Comparison of ENCODE assay signal across 17 mouse cellular contexts in the genomic region with DNA sequence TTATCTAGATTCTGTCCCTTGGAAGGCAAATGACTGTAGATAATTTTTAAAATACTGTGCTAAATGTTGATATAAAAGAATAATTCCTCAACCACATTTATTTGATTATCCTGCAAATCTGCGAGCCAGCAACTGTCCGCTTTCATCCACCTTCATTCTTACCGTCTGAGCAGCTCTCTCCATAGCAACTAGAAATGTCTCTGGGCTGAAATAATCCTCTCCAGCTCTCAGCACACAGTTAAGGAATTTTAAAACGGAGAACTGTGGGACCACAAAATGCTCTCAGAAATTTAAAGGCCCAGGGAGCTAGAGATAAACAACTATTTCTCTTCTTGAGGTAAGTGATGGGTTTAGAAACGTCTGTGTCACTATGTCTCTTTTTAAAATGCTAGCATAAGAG. TPM values are rescaled to one million over a fixed set of nuclear protein-coding genes. Genes with fewer than 3 reads are reported as not detected.
DNase-seq lines count a peak whose midpoint lies in the region; ATAC-seq lines count a peak whose summit lies in the region.
"Had no signal": no experiment of that assay in that cellular context is flagged by ENCODE, and none has a peak within 500 bp of the region (broad histone marks: within the 10 kb centered on the region; RNA-seq: fewer than 3 reads in every experiment).

A gene (plus strand): TSS at position 155 of the 400 bp plus-strand sequence.

- peak; percentile 26 for DNase-seq in embryonic facial prominence, embryonic 14.5 days (ENCODE audit: low spot score)
- DNase-seq in embryonic facial prominence, embryonic 10.5 days (ENCODE audit: low spot score), result no peak
- no peak for DNase-seq in layer of hippocampus, adult 8-10 months (ENCODE audit: low spot score in 2 of 2)
- no peak for DNase-seq in layer of hippocampus, adult 11-12 months (ENCODE audit: low spot score)
- DNase-seq in layer of hippocampus, postnatal 25 days (ENCODE audit: extremely low spot score in 1 of 2, low spot score in 1 of 2), result no peak
- no peak for DNase-seq in c-Kit-positive CD71-positive TER-119-positive erythroid progenitor cells, embryonic 14.5 days (ENCODE audit: low spot score)
- DNase-seq: adrenal gland, adult 2 months; cerebellum, postnatal 25 days; heart, adult 2 months; liver, postnatal 0 days; right cerebral cortex, postnatal 4 days had no signal

- no peak within 1 kb of the TSS for H3K4me2 ChIP-seq in embryonic facial prominence, embryonic 14.5 days (ENCODE audit: low read depth, low read length)
- H3K4me2 ChIP-seq in midbrain, embryonic 16.5 days (ENCODE audit: low read length), result peak within 1 kb of the TSS; percentile 7; the same call in 1 of the 2 replicates
- H3K4me2 ChIP-seq: embryonic facial prominence, embryonic 12.5 days had no signal

- no peak for ATAC-seq in embryonic facial prominence, embryonic 14.5 days (ENCODE audit: low read depth)
- ATAC-seq in midbrain, embryonic 16.5 days, result peak; percentile 90
- no peak for ATAC-seq in CD4-positive, CD25-positive, alpha-beta regulatory T cell, adult 4 months
- ATAC-seq: intestine, embryonic 16.5 days; liver, postnatal 0 days had no signal

- H3K4me3 ChIP-seq in embryonic facial prominence, embryonic 14.5 days (ENCODE audit: low read depth, low read length), result no peak within 1 kb of the TSS
- no peak within 1 kb of the TSS for H3K4me3 ChIP-seq in embryonic facial prominence, embryonic 10.5 days
- no peak within 1 kb of the TSS for H3K4me3 ChIP-seq in midbrain, embryonic 16.5 days (ENCODE audit: low read depth, low read length)
- H3K4me3 ChIP-seq: embryonic facial prominence, embryonic 12.5 days; heart, adult 2 months had no signal

- no peaks in the 10 kb centered on the region for H3K36me3 ChIP-seq in embryonic facial prominence, embryonic 14.5 days (ENCODE audit: control insufficient read depth, insufficient read depth, low read length)
- H3K36me3 ChIP-seq in embryonic facial prominence, embryonic 10.5 days (replicated peaks), result no peaks in the 10 kb centered on the region
- no peaks in the 10 kb centered on the region for H3K36me3 ChIP-seq in midbrain, embryonic 16.5 days (ENCODE audit: control insufficient read depth, insufficient read depth, low read length)
- H3K36me3 ChIP-seq: embryonic facial prominence, embryonic 12.5 days had no signal

- no peaks in the 10 kb centered on the region for H3K9me3 ChIP-seq in embryonic facial prominence, embryonic 14.5 days (ENCODE audit: control insufficient read depth, low read length)
- H3K9me3 ChIP-seq in embryonic facial prominence, embryonic 10.5 days, result no peaks in the 10 kb centered on the region
- H3K9me3 ChIP-seq in midbrain, embryonic 16.5 days (replicated peaks; ENCODE audit: control insufficient read depth, low read length, poor library complexity, severe bottlenecking), result no peaks in the 10 kb centered on the region
- H3K9me3 ChIP-seq: embryonic facial prominence, embryonic 12.5 days had no signal

- no peaks in the 10 kb centered on the region for H3K27me3 ChIP-seq in embryonic facial prominence, embryonic 14.5 days (replicated peaks; ENCODE audit: control insufficient read depth, insufficient read depth, low read length)
- H3K27me3 ChIP-seq in embryonic facial prominence, embryonic 10.5 days (replicated peaks; ENCODE audit: low read depth, poor library complexity, severe bottlenecking), result no peaks in the 10 kb centered on the region
- H3K27me3 ChIP-seq in midbrain, embryonic 16.5 days (ENCODE audit: control insufficient read depth, insufficient read depth, low read depth, low read length), result no peaks in the 10 kb centered on the region
- H3K27me3 ChIP-seq: embryonic facial prominence, embryonic 12.5 days had no signal

- no peaks in the 10 kb centered on the region for H3K4me1 ChIP-seq in embryonic facial prominence, embryonic 14.5 days (ENCODE audit: control insufficient read depth, insufficient read depth, low read length)
- no peaks in the 10 kb centered on the region for H3K4me1 ChIP-seq in embryonic facial prominence, embryonic 10.5 days
- peaks cover 4% of the 10 kb centered on the region; the same call in 1 of the 2 replicates for H3K4me1 ChIP-seq in midbrain, embryonic 16.5 days (ENCODE audit: control insufficient read depth, insufficient read depth, low read length)
- H3K4me1 ChIP-seq: embryonic facial prominence, embryonic 12.5 days had no signal

- WGBS in embryonic facial prominence, embryonic 14.5 days, result 26% methylated on average over 5 of the region's 5 CpGs
- 64% methylated on average over 5 of the region's 5 CpGs for WGBS in embryonic facial prominence, embryonic 10.5 days
- 18% methylated on average over 5 of the region's 5 CpGs for WGBS in midbrain, embryonic 16.5 days

- no peak within 1 kb of the TSS for H3K27ac ChIP-seq in embryonic facial prominence, embryonic 14.5 days (replicated peaks; ENCODE audit: low read depth, low read length)
- H3K27ac ChIP-seq in embryonic facial prominence, embryonic 10.5 days (replicated peaks), result no peak within 1 kb of the TSS
- no peak within 1 kb of the TSS; the same call in 1 of the 2 replicates for H3K27ac ChIP-seq in midbrain, embryonic 16.5 days (ENCODE audit: low read length)
- H3K27ac ChIP-seq: embryonic facial prominence, embryonic 12.5 days; heart, adult 2 months; kidney, postnatal 0 days had no signal

- H3K9ac ChIP-seq in embryonic facial prominence, embryonic 14.5 days (ENCODE audit: low read depth, low read length), result no peak within 1 kb of the TSS
- H3K9ac ChIP-seq in midbrain, embryonic 16.5 days (ENCODE audit: low read depth, low read length), result no peak within 1 kb of the TSS
- H3K9ac ChIP-seq: embryonic facial prominence, embryonic 12.5 days; liver, postnatal 0 days had no signal

RNA-seq across cellular contexts. Expression of the gene that starts here (rescaled TPM):
- polyA plus RNA-seq in embryonic facial prominence, embryonic 14.5 days (2014; fragmentation: Nextera tagmentation; extraction: Ambion mirVana), result 0.34 and 0.36 TPM in 2 replicates
- 0.09 TPM in 1 of 2 replicates, not detected in the other for polyA plus RNA-seq in embryonic facial prominence, embryonic 10.5 days (2016; fragmentation: Nextera tagmentation; extraction: Ambion mirVana)
- total RNA-seq in layer of hippocampus, adult 8-10 months (2022), result 10 to 100 TPM; 35.4 to 41.0 (median 39.5) TPM
- 10 to 100 TPM; 40.2 to 46.2 TPM for total RNA-seq in layer of hippocampus, postnatal 25 days (2021)
- polyA plus RNA-seq in midbrain, embryonic 16.5 days (2015; fragmentation: Nextera tagmentation; extraction: Ambion mirVana), result 2.6 and 4.7 TPM in 2 replicates
- polyA plus RNA-seq in CD4-positive, CD25-positive, alpha-beta regulatory T cell, adult 4 months (2017; shearing (Covaris generic)), result not detected
- polyA plus RNA-seq: adrenal gland, adult 2 months; heart, adult 2 months; heart, postnatal 0 days; intestine, embryonic 16.5 days had no signal

Comparison
In these comparisons a context has a peak if more than half of its experiments do, and no peak if none do; other contexts are left out.
1. Peak in DNase-seq in embryonic facial prominence, embryonic 14.5 days; RNA of the gene not detected or under 1 TPM.